Mouse (Mus musculus): ENCODE results near the gene Trappc10.

Trappc10 gene

GRCm38 (mm10) chr10:78160369-78161095 is 83.9 kb downstream of the Trappc10 start:
- no peak for DNase-seq (ENCODE audit: low read depth, low spot score)

- peak; percentile 64 for DNase-seq (ENCODE audit: low read depth, low spot score)
Measured at GRCm38 (mm10) chr10:78159906-78160305, 84.5 kb downstream of the Trappc10 start.

GRCm38 (mm10) chr10:78159252-78159878 is 85.1 kb downstream of the Trappc10 start:
- no peak for DNase-seq (ENCODE audit: low read depth, low spot score)

GRCm38 (mm10) chr10:78158041-78158440 is 86.4 kb downstream of the Trappc10 start:
- no peak for DNase-seq (ENCODE audit: low read depth, low spot score)

- DNase-seq (ENCODE audit: low read depth, low spot score): no peak
Measured at GRCm38 (mm10) chr10:78156926-78157325, 87.5 kb downstream of the Trappc10 start.

GRCm38 (mm10) chr10:78148834-78149766 is 95.3 kb downstream of the Trappc10 start:
- no peak for DNase-seq (ENCODE audit: low read depth, low spot score)

- no peak for DNase-seq (ENCODE audit: low read depth, low spot score)
Measured at GRCm38 (mm10) chr10:78147908-78148441, 96.5 kb downstream of the Trappc10 start.

- no peak for DNase-seq (ENCODE audit: low read depth, low spot score)
Measured at GRCm38 (mm10) chr10:78143727-78144505, 100.5 kb downstream of the Trappc10 start.

- no peak for DNase-seq (ENCODE audit: low read depth, low spot score)
Measured at GRCm38 (mm10) chr10:78140843-78141242, 103.6 kb downstream of the Trappc10 start.

- DNase-seq (ENCODE audit: low read depth, low spot score): no peak
Measured at GRCm38 (mm10) chr10:78140251-78140600, 104.2 kb downstream of the Trappc10 start.

GRCm38 (mm10) chr10:78139572-78140250 is 104.7 kb downstream of the Trappc10 start:
- DNase-seq (ENCODE audit: low read depth, low spot score): no peak

GRCm38 (mm10) chr10:78138812-78139523 is 105.5 kb downstream of the Trappc10 start:
- DNase-seq (ENCODE audit: low read depth, low spot score): no peak

- DNase-seq (ENCODE audit: low read depth, low spot score): no peak
Measured at GRCm38 (mm10) chr10:78137191-78137590, 107.2 kb downstream of the Trappc10 start.
